Mouse (Mus musculus) gastrocnemius, postnatal 4 days (tissue): Measurements from ENCODE around the gene Prkcg. TPM values are rescaled to one million over a fixed set of nuclear protein-coding genes. Genes with fewer than 3 reads are reported as not detected.
A peak's percentile ranks its signal among the peaks of the same experiment; 100 is the strongest.
"Not testable (repeated sequence)": the region's sequence is repeated elsewhere in the genome, so short reads cannot be mapped to it uniquely, and the experiment has no call there.

Experiments
- DNase-seq, 2 experiments: peaks; one replicate each; pipeline ENCODE4 v3.0.0; 2021 to 2022; ENCODE audit warnings: low spot score in 2 of 2, mixed read lengths in 2 of 2
- long read RNA-seq, 2 experiments: library from polyadenylated mRNA; stranded (forward); transcript quantifications; one replicate each; pipeline ENCODE4 v2.0.0; 2021
- total RNA-seq, 2 experiments: library from RNA; stranded (reverse); gene quantifications; 2 replicates each; pipeline ENCODE4 v1.2.3; 2021

Gene Prkcg
- total RNA-seq = 1 to 10 TPM; 2.5 to 4.6 TPM
- long read RNA-seq, experiment 1, partial matches to known transcripts = 1 of 2 reads
- long read RNA-seq, experiment 1, other reads (novel, unspliced or antisense) = 1 of 2 reads
- long read RNA-seq, experiment 2, partial matches to known transcripts = 0 of 2 reads
- long read RNA-seq, experiment 2, other reads (novel, unspliced or antisense) = 2 of 2 reads

DNA sequence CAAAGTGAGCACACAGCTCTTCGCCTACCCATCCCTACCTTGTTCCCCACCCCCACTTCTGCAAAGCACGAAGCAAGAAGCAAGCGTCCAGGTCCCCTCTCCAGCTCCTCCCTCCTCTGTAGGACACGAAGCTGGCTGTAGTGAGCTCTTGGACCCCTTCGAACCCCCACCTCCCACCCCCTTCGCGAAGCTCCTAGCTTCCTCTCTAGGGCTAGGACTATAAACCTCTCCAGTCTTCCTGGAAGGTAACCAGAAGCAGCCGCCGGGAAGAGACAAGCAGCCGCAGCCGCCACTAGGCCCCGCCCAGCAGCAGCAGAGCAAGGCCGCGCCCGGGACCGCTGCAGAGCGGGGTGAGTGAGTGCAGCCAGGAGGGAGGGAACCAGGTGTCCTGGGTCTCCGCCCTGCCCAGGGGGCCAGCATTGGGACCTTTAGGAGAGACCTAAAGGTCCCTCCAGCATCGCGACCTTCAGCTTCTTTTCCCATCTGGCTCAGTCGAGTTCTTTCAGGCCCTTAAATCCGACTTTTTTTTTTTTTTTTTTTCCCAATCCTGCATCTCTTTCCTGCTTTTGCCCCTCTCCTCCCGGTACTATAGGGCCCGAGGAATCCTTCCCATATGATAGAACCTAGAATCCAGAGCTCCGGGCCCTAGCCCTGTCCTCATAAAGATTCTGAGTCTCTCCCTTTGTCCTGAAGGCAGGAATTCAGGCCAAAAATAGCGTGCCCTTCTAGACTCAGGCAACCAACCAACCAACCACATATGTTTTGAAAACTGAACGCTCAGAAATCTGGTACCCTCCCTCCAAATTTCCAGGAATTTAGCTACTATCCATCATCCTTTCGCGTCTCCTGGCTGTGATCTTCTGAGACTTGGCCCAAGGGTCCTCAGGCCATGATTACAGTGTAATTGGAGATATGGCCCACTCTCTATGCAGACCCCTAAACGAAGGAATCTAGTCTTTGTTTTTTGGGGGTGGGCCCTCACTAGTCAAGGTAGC, at the start of gene Prkcg, which contains the start of gene Myadm:
Gene Prkcg (plus strand): TSS at position 204 of the 995 bp plus-strand sequence.
Gene Myadm (plus strand): TSS at position 105 of the 995 bp plus-strand sequence.
- DNase-seq = peak; percentile 62 to 82

DNA sequence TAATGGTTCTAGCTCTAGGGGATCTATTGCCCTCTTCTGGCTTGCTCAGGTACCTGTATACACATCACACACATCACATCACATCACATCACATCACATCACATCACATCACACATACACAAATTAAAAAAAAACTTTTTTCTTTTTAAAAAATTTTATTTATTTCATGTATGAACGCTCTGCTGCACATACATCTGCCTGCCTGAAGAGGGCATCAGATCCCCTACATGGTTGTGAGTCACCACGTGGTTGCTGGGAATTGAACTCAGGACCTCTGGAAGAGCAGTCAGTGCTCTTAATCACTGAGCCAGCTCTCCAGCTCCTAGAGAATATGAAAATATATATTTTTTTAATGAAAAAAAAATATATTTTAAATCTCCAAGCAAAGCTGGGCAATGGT, 49.8 kb upstream of the Prkcg start:
- DNase-seq = no peak

DNA sequence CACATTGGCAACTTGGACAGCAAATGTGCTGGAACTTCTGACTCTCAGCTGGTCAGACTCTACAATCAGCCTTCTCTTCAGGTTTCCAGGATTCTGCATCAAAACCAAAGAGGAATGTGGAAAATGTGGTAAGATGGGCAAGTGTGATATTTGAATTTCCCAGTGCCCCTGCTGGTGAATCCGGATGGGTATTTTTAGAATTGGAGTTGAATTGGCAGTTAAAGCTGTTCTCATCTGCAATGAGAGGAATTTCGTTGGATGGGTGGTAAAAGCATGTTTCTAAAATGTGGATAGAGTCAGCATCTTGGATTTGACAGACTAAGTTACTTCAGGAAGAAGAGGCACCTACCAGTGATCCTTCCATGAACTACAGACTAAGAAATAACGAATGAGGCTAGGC, 28.3 kb upstream of the Prkcg start:
- DNase-seq = no peak

DNA sequence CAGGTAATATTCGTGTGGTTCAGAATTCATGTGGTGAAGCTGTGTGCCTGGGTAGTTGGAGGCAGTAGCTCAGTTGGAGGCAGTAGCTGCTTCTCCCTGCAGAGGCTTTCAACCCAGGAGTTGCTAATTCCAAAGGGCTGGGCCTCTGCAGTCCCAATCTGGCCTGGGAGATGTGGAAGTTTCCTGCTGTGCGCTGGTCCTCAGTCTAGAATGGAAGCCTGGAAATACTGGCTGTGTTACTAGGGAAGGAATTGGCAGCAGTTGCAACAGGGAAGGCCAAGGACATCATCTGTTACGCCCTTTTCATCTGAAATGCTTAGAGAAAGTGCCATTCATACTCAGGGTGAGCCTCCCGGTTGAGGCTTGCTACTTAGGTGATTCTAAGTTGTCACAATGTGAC, 27.5 kb upstream of the Prkcg start:
- no peak for DNase-seq

DNA sequence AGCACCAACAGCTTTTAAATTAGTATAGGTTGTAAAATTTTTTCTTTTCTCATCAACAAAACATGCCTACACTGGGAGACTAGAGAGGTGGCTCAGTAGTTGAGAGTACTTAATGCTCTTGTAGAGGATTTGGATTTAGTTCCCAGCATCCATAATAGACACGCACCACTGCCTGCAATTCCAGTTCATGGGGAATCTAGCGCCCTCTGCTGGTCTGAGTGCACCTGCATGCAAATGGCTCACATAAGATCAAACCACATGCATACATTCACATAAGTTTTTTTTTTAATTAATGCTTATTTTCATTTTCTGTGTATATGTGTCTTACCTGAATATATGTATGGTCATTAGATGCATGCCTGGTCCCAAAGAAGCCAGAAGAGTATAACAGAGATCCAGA, 26.2 kb upstream of the Prkcg start:
- no peak for DNase-seq

DNA sequence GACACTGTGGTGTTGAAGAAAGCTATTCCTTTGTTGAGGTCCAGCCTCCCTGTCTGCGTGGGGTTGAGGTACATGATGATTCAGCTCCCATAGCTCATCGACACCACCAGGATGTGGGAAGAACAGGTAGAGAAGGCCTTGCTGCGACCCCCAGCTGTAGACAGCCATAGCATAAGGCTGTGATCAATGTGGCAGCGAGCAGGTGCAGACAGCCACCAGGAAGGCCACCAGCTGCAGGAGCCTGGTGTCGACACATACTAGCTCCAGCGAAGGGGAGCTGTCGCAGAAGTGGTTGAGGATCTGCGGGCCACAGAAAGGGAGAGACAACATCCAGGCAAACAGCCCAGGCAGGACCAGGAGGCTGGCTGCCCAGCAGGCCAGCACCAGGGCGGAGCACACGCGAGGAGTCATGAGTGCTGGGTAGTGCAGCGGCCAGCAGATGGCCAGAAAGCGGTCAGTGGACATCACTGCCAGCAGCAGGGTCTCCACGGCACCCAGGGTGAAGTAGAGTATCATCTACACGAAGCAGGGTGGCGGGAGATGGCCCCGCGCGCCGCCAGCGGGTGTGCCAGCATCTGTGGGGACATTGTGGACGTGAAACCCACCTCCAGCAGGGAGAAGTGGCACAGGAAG, 24.5 kb upstream of the Prkcg start:
- no peak for DNase-seq

DNA sequence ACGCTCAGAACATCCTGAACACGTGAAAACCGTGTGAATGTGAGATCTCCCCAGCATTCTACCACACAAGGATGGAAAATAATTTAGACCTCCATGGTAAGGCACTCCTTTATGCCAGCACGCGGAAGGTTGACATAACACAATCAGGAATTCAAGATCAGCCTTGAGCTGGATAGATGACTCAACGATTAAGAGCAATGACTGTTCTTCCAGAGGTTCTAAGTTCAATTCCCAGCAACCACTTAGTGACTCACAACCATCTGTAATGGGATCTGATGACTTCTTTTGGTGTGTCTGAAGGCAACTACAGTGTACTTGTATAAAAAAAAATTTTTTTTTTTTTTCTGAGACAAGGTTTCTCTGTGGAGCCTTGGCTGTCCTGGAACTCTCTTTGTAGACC, 23.7 kb upstream of the Prkcg start:
- no peak for DNase-seq

DNA sequence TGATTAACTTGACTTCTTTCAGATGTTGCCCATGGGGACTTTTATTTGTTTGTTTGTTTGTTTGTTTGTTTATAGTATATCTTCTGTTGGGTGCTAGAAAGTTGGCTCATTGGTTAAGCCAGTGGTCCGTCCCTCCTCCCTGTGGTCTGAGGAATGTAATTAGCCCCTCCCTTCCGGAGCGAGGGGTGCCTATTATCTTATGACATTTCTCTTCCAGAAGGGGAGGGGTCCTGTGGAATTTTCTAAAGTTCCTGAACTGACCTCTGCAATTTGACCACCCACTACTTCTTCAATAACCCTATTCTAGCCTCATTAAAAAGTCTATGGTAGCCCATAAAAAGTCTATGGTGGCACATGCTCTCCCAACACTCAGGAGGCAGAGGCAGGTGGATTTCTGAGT, 21.7 kb upstream of the Prkcg start:
- no peak for DNase-seq

DNA sequence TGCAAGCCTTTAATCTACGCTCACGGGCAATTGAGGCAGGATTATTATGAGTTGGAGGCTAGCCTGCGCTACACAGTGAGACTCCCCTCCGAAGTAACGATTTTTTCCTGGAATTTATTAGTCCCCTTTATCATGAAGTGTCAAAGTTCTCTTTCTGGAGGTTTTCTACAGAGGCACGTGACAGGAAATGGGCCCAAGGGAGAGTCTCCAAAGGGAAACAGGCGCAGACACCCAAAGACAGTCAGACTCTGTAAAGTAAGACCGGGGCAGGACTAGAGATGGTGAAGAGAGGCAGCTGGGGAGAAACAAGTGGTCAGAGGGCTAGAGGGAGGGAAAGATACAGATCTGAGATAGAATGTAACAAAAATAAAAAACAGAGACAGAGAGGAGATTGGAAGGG, 21.1 kb upstream of the Prkcg start:
- DNase-seq = no peak

DNA sequence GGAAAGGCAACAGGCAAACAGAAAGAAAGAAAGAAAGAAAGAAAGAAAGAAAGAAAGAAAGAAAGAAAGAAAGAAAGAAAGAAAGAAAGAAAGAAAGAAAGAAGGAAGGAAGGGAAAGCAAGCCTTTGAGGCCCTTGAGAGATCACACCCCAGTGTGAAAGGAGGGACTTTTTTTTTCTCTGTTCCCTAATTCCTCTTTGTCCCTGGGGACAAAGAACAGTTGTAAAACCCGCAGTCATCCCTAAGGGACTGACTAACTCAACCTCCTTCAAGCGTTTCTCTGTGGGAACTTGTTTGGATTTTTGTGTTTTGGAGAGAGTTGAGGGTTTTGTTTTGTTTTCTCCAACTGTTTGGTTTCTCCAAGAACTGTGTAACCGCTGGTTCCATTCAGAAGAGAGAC, 20.7 kb upstream of the Prkcg start:
- no peak for DNase-seq

DNA sequence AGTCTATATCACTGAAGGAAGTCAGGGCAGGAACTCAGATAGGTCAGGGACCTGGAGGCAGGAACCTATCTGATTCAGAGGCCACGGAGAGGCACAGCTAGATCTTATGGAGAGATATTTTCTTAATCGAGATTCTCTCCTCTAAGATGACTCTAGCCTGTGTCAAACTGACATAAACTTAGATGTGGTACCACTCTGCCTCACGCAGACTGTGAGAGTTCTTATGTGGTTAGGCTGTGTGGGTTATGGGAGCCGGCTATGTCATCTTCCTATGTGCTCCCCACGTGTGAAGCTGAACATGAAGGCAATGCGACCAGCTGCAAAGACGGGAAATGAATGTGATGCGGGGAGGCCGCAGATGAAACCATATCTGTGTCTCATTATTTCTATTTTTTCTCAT, 16.8 kb upstream of the Prkcg start:
- no peak for DNase-seq

DNA sequence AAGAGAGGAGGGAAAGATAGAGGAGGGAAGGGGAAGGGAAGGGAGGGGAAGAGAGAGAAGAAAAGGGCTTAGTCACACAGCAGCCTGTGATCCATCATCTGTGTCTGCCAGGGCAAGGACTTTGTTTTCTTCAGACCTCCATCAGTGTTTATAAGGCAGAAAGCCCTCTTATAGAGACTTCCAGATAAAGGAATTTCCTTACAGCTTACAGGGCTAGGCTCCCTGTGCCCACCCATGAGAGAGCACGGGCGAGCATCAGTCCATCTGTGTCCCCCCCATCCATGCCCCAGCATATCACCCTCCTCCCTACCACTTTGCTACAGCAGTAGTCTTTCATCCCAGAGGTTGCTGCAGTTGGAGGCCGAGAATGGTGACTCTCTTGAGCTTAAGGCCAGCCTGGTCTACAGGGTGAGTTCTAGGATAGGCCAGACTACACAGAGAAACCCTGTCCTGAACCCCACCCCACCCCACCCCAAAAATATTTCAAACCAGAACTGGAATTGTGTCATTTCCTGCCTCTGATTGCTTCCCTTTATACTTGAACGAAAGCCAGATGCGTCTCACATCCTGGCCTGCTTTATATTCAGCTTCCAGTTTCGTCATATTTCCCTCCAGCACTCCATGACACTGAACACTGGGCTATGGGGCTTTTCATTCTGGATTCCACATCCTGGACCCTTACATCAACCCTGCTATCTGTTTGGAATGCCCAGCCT, 13.4 kb upstream of the Prkcg start:
- no peak for DNase-seq

DNA sequence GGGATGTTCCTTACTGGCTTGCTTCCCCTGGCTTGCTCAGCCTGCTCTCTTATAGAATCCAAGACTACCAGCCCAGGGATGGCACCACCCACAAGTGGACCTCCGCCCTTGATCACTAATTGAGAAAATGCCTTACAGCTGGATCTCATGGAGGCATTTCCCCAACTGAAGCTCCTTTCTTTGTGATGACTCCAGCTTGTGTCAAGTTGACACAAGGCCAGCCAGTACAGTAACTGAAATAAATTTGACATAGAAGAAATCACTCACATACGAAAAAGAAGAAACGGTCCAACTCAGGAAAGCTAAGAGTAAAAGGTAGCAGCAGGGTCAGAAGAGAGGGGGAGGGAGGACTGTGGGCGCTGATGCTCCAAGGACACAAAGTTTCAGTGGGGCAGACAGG, 12.2 kb upstream of the Prkcg start:
- not testable (repeated sequence) for DNase-seq

DNA sequence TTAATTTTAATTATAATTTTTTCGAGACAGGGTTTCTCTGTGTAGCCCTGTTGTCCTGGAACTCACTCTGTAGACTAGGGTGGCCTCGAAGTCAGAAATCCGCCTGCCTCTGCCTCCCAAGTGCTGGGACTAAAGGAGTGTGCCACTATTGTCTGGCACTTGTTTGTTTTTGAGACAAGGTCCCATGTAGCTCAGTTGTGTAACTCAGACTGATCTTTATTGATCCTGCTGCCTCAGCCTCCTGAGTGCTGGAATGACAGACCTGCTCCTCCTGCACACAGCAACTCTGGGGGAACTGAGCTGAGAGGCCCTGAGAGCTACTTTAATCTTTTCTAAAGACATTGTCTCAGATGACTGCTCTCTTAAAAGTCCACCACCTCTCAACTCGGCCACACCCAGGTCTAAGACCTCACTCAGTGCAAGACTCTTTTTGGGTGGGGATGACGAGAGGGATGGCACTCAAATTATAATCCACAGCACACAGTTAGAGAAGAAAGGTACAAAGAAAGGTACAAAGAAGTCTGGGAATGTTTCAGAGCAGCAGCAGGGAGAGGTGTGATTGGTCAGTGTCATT, 8.8 kb upstream of the Prkcg start:
- DNase-seq = no peak

DNA sequence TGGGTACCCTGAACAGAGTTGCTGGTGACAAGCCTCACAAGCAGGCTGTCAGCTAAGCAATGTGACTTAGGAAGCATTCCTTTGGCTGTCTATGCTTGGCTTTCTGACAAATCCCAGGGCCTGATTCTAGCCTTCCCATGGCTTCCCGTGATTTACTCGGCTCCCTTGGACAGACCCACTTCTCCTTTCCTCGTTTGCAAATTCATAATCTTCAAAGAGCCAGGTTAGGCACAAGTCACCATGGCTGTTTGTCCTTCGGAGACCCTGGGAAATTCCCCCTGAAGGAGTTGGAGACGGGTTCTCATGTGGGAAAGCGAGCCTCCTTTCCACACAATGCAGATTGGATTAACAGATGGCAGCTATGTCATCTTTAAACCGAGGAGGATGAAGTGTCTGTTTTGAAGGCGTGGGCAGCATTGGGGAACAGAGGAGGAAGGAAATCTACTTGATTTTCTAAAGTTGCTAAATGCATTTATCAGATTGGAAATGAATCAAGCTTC, 8.3 kb upstream of the Prkcg start:
- DNase-seq = no peak

DNA sequence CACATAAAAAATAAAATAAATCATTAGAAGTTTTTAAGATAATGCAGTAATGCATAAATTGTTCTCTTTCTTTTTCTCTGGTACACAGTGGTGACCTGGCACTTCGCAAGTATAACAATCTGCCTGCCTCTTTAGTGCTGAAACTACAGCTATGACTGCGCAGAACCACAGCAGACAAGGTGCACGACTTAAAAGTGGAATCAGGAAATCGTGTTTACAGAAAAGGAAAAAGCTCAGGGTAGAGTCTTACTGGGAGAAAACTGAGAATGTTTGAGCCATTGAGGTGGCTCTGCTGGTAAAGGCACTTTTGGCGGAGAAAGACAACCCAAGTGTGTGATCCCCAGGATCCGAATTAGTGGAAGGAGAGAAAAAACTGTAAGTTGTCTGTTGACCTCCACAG, 7.2 kb upstream of the Prkcg start:
- DNase-seq = no peak

DNA sequence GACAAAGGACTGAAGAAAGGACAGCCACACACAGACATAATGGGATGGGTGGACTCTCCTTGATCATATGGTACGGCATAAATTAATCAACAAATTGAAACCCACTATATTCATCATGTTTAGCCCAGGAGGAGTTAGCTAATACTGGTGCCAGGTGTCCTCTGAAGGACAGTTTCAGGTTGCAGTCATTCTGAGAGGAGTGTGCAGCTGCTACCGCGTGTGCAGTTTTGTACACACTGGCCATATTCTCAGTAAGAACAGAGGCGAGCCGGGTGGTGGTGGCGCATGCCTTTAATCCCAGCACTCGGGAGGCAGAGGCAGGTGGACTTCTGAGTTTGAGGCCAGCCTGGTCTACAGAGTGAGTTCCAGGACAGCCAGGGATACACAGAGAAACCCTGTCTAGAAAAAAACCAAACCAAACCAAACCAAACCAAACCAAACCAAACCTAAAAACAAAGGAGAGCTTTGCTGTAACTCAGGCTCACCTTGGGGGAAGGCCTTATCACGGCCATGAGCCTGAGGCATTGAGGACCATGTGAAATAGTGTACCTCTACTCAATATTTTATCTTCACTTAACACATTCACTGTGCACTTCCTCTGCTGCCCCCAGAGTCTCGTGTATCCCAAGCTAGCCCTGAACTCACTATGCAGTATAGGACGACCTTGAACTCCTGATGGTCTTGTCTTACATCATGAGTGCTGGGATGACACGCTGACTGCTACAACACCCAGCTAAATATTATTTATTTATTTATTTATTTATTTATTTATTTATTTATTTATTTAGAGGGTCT, 5.7 kb upstream of the Prkcg start:
- no peak for DNase-seq

DNA sequence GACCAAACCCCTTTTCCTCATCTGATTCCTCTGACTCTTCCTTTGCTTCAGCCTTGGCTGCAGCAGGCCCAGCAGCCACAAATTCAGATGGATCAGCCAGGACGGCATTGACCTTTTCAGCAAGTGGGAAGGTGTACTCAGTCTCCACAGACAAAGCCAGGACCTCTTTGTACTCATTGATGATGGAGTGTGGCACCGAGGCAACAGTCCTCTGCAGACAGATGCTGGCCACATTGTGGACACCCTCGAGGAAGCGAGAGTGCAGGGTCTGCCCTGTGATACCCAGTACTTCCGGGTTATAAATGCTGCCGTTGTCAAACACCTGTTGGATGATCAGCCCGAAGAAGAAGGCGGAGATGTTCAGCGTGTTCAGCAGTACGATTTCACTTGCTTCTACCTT, 4.4 kb upstream of the Prkcg start:
- no peak for DNase-seq

DNA sequence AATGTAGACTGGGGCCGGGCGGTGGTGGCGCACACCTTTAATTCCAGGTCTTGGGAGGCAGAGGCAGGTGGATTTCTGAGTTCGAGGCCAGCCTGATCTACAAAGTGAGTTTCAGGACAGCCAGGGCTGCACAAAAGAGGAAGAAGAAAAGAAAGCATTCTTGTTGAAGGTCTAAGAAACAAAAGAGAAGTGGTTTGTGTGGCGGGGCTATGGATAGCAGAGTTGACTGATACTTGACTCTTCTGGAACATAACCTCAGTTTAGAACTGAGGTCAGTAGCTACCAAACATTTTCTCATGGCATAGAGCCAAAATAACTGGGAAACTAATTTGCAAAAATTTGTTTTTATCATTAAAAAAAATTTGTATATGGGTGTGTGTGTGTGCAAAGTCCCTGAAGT, 2.9 kb upstream of the Prkcg start:
- no peak for DNase-seq

DNA sequence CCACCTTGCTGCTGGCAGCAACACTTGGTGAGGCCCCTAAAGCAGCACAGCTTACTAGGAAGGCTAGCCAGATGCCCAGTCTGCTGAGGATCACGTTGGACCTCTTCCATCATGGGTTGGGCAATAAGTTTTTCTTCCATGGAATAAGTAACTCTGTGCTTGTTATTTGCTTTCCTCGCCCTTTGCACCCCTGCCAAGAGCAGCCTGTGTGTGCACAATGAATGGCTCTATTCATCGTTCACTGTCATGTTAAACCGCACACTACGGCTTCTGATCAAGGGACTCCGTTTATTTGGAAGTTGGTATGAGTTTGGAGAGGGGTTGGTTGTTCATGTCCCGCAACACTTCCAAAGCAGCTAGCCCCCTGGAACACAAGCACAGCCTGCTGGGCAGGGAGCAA, 1.8 kb upstream of the Prkcg start:
- DNase-seq = no peak
